Mouse (Mus musculus) kidney, adult 8-10 months (tissue): ENCODE measurements around the gene Mapkbp1.

Experiments
- DNase-seq, 2 experiments: peaks; one replicate each; pipeline ENCODE4 v3.0.0; 2022

Mapkbp1 gene

GRCm38 (mm10) chr2:120055923-120056322 lies 83.4 kb downstream of the Mapkbp1 start:
- DNase-seq = no peak

GRCm38 (mm10) chr2:120058818-120059217 lies 86.3 kb downstream of the Mapkbp1 start:
- DNase-seq = no peak

- DNase-seq = no peak
Observed at GRCm38 (mm10) chr2:120059466-120059865, 87.0 kb downstream of the Mapkbp1 start.

- peak; percentile 38 to 60 for DNase-seq
Observed at GRCm38 (mm10) chr2:120060190-120060589, 87.7 kb downstream of the Mapkbp1 start.

- DNase-seq = peak; percentile 35 to 47
Observed at GRCm38 (mm10) chr2:120060651-120061050, 88.2 kb downstream of the Mapkbp1 start.

GRCm38 (mm10) chr2:120062248-120062647 lies 89.7 kb downstream of the Mapkbp1 start:
- DNase-seq = no peak

- no peak for DNase-seq
Observed at GRCm38 (mm10) chr2:120064639-120065038, 92.1 kb downstream of the Mapkbp1 start.

- no peak for DNase-seq
Observed at GRCm38 (mm10) chr2:120065243-120065642, 92.7 kb downstream of the Mapkbp1 start.

GRCm38 (mm10) chr2:120066224-120066623 lies 93.7 kb downstream of the Mapkbp1 start:
- DNase-seq = peak in 1 of 2 experiments; percentile 15

GRCm38 (mm10) chr2:120068555-120069465 lies 96.3 kb downstream of the Mapkbp1 start:
- peak; percentile 19 to 37 for DNase-seq

GRCm38 (mm10) chr2:120069466-120069990 lies 97.0 kb downstream of the Mapkbp1 start:
- DNase-seq = no peak

GRCm38 (mm10) chr2:120074096-120074495 lies 101.6 kb downstream of the Mapkbp1 start:
- no peak for DNase-seq

- peak; percentile 40 to 63 for DNase-seq
Observed at GRCm38 (mm10) chr2:120076076-120076705, 103.7 kb downstream of the Mapkbp1 start.
